Mouse (Mus musculus) Patski (cell line): ENCODE data around the gene Cux1. TPM values are rescaled to one million over a fixed set of nuclear protein-coding genes. Genes with fewer than 3 reads are reported as not detected.

Experiments
- ATAC-seq: fragments of 100-300 bp; one replicate; pipeline ENCODE4 v1.8.0; 2021
- CTCF ChIA-PET: fragments of 350-600 bp; sonication (Branson Sonifier 250); formaldehyde crosslinking; loops from one replicate; lab custom pipeline; 2022; ENCODE audit warnings: inconsistent platforms; lab: Charles Lee
- POLR2A ChIA-PET: fragments of 350-600 bp; sonication (Branson Sonifier 250); formaldehyde crosslinking; loops from one replicate; lab custom pipeline; 2022; ENCODE audit warnings: antibody characterized with exemption, inconsistent platforms; lab: Charles Lee
- DNase-seq: peaks from one replicate; pipeline ENCODE4 v3.0.0-alpha.2; 2011; ENCODE audit warnings: low read depth, low spot score
- H3K27me3 ChIP-seq: fragments of 371-371 bp; one replicate; pipeline ENCODE4 v1.5.1; 2021
- CTCF ChIP-seq: fragments of 100-300 bp; IDR thresholded peaks from one replicate; pipeline ENCODE4 v1.5.1; 2021
- in situ Hi-C: fragments of 300-500 bp; cut with MboI; formaldehyde crosslinking; loops from 3 replicates; pipeline ENCODE4 v1.11.1; 2018; ENCODE audit warnings: low pct_unique_long_range_greater_than_20kb, mixed read lengths
- polyA plus RNA-seq: library from polyadenylated mRNA; unstranded; gene quantifications from one replicate; pipeline ENCODE4 v1.2.3, GENCODE M21; 2021

Cux1 gene
- polyA plus RNA-seq, 1 experiment from 2014 or later, result 166 TPM

GRCm38 (mm10) chr5:136382261-136383005 is 184.9 kb downstream of the Cux1 start:
- H3K27me3 ChIP-seq, result no peaks in the 10 kb centered on the region
- ATAC-seq (no peak), DNase-seq (no peak)
- ChIA-PET POLR2A (interaction anchor here (0.8 to 1.1 kb wide), 2 partner anchors 11 to 29 kb away, joined by 3 read pairs; no protein-coding TSS in a partner anchor), CTCF (no interaction called here)
- no peak for TF ChIP-seq CTCF
- in situ Hi-C loops, result no loop called here

- ATAC-seq (no peak), DNase-seq (no peak)
- CTCF ChIA-PET, result interaction anchor here (0.9 to 1.5 kb wide), 5 partner anchors 20 to 244 kb away, joined by 3 to 4 read pairs (median 3); no protein-coding TSS in a partner anchor
- in situ Hi-C loops, result no loop called here
- POLR2A ChIA-PET, result interaction anchor here (0.7 kb wide), 1 partner anchor 16 kb away, joined by 3 read pairs; no protein-coding TSS in a partner anchor
- H3K27me3 ChIP-seq, result no peaks in the 10 kb centered on the region
- peak; percentile 65 for TF ChIP-seq CTCF
Measured at GRCm38 (mm10) chr5:136379405-136379804, 187.9 kb downstream of the Cux1 start.

- ATAC-seq (no peak), DNase-seq (no peak)
- no peaks in the 10 kb centered on the region for H3K27me3 ChIP-seq
- no peak for TF ChIP-seq CTCF
- POLR2A ChIA-PET, result no interaction called here
- in situ Hi-C loops, result no loop called here
- CTCF ChIA-PET, result interaction anchor here (0.9 to 1.7 kb wide), 4 partner anchors 9 to 330 kb away, joined by 3 to 4 read pairs (median 3); no protein-coding TSS in a partner anchor
Measured at GRCm38 (mm10) chr5:136377101-136377500, 190.2 kb downstream of the Cux1 start.

GRCm38 (mm10) chr5:136375350-136375749 is 191.9 kb downstream of the Cux1 start:
- no peak for ATAC-seq
- in situ Hi-C loops, result no loop called here
- no peaks in the 10 kb centered on the region for H3K27me3 ChIP-seq
- DNase-seq, result no peak
- ChIA-PET POLR2A (no interaction called here), CTCF (interaction anchor here (1.3 kb wide), 1 partner anchor 11 kb away, joined by 7 read pairs; no protein-coding TSS in a partner anchor)
- no peak for TF ChIP-seq CTCF

- TF ChIP-seq CTCF, result no peak
- in situ Hi-C loops, result no loop called here
- H3K27me3 ChIP-seq, result no peaks in the 10 kb centered on the region
- CTCF ChIA-PET, result interaction anchor here (0.9 to 1.2 kb wide), 2 partner anchors 9 to 12 kb away, joined by 4 read pairs; no protein-coding TSS in a partner anchor
- POLR2A ChIA-PET, result interaction anchor here (1.7 kb wide), 1 partner anchor 11 kb away, joined by 7 read pairs; no protein-coding TSS in a partner anchor
- ATAC-seq (no peak), DNase-seq (no peak)
Measured at GRCm38 (mm10) chr5:136372276-136372675, 195.0 kb downstream of the Cux1 start.

GRCm38 (mm10) chr5:136363421-136363820 is 203.9 kb downstream of the Cux1 start:
- ChIA-PET POLR2A (interaction anchor here (0.5 to 0.7 kb wide), 3 partner anchors 9 to 1333 kb away, joined by 3 read pairs; no protein-coding TSS in a partner anchor), CTCF (interaction anchor here (1.2 to 1.3 kb wide), 4 partner anchors 9 to 26 kb away, joined by 3 to 4 read pairs (median 4); no protein-coding TSS in a partner anchor)
- no peaks in the 10 kb centered on the region for H3K27me3 ChIP-seq
- DNase-seq, result no peak
- in situ Hi-C loops, result no loop called here
- no peak for TF ChIP-seq CTCF
- ATAC-seq, result no peak

GRCm38 (mm10) chr5:136362473-136363230 is 204.6 kb downstream of the Cux1 start:
- no peak for ATAC-seq
- in situ Hi-C loops, result no loop called here

GRCm38 (mm10) chr5:136362021-136362420 is 205.3 kb downstream of the Cux1 start:
- in situ Hi-C loops, result no loop called here
- CTCF ChIA-PET, result interaction anchor here (0.8 kb wide), 1 partner anchor 43 kb away, joined by 4 read pairs; no protein-coding TSS in a partner anchor
- TF ChIP-seq CTCF, result no peak
- ATAC-seq (no peak), DNase-seq (no peak)
- no peaks in the 10 kb centered on the region for H3K27me3 ChIP-seq
- POLR2A ChIA-PET, result interaction anchor here (2.0 kb wide), 1 partner anchor 11 kb away, joined by 7 read pairs; no protein-coding TSS in a partner anchor

More at GRCm38 (mm10) chr5:136362473-136363230, 204.6 kb downstream of the Cux1 start:
- no peak for DNase-seq
- CTCF ChIA-PET, result interaction anchor here (1.2 to 1.3 kb wide), 3 partner anchors 10 to 23 kb away, joined by 3 to 4 read pairs (median 4); no protein-coding TSS in a partner anchor
- no peak for TF ChIP-seq CTCF
- H3K27me3 ChIP-seq, result no peaks in the 10 kb centered on the region
- POLR2A ChIA-PET, result interaction anchor here (0.5 to 2.0 kb wide), 5 partner anchors 8 to 1333 kb away, joined by 3 to 7 read pairs (median 3); no protein-coding TSS in a partner anchor

- POLR2A ChIA-PET, result interaction anchor here (0.7 kb wide), 1 partner anchor 74 kb away, joined by 4 read pairs; no protein-coding TSS in a partner anchor
- in situ Hi-C loops, result no loop called here
- TF ChIP-seq CTCF, result no peak
- DNase-seq (no peak), ATAC-seq (no peak)
- CTCF ChIA-PET, result no interaction called here
- no peaks in the 10 kb centered on the region for H3K27me3 ChIP-seq
Measured at GRCm38 (mm10) chr5:136357227-136357626, 210.1 kb downstream of the Cux1 start.
